Mouse (Mus musculus): ENCODE data around the gene Sulf2. TPM values are rescaled to one million over a fixed set of nuclear protein-coding genes. Genes with fewer than 3 reads are reported as not detected.

The Sulf2 gene
- polyA plus RNA-seq, 1 experiment from 2014 or later, result 87.6 TPM

- no peak for ATAC-seq (ENCODE audit: extremely low read depth, insufficient number of reproducible peaks, low FRiP score, low TSS enrichment)
- WGBS, result 85% methylated on average over 11 of the region's 11 CpGs
- Histone ChIP-seq H3K27me3 (replicated peaks) (no peaks in the 10 kb centered on the region), H3K4me1 (peaks cover 30% of the 10 kb centered on the region), H3K4me2 (no peak overlapping the region), H3K36me3 (peaks cover 61% of the 10 kb centered on the region), H3K9ac (no peak overlapping the region), H3K4me3 (no peak overlapping the region), H3K9me3 (no peaks in the 10 kb centered on the region), H3K27ac (replicated peaks) (no peak overlapping the region)
Measured at GRCm38 (mm10) chr2:166112986-166113385, 42.5 kb downstream of the Sulf2 start.

GRCm38 (mm10) chr2:166111831-166112250 lies 43.6 kb downstream of the Sulf2 start:
- no peak overlapping the region for H3K4me2 ChIP-seq
- no peak overlapping the region for H3K9ac ChIP-seq
- peaks cover 55% of the 10 kb centered on the region for H3K36me3 ChIP-seq
- ATAC-seq (ENCODE audit: extremely low read depth, insufficient number of reproducible peaks, low FRiP score, low TSS enrichment), result no peak
- H3K9me3 ChIP-seq, result no peaks in the 10 kb centered on the region
- no peaks in the 10 kb centered on the region for H3K27me3 ChIP-seq (replicated peaks)
- no peak overlapping the region for H3K27ac ChIP-seq (replicated peaks)
- peaks cover 30% of the 10 kb centered on the region for H3K4me1 ChIP-seq
- no peak overlapping the region for H3K4me3 ChIP-seq
- WGBS, result 62% methylated on average over 10 of the region's 10 CpGs

- no peak overlapping the region for H3K9ac ChIP-seq
- no peaks in the 10 kb centered on the region for H3K27me3 ChIP-seq (replicated peaks)
- H3K4me1 ChIP-seq, result peaks cover 37% of the 10 kb centered on the region
- no peaks in the 10 kb centered on the region for H3K9me3 ChIP-seq
- H3K36me3 ChIP-seq, result peaks cover 49% of the 10 kb centered on the region
- 69% methylated on average over 2 of the region's 2 CpGs for WGBS
- no peak overlapping the region for H3K4me3 ChIP-seq
- H3K27ac ChIP-seq (replicated peaks), result no peak overlapping the region
- ATAC-seq (ENCODE audit: extremely low read depth, insufficient number of reproducible peaks, low FRiP score, low TSS enrichment), result no peak
- H3K4me2 ChIP-seq, result no peak overlapping the region
Measured at GRCm38 (mm10) chr2:166111238-166111637, 44.2 kb downstream of the Sulf2 start.

- H3K9ac ChIP-seq, result no peak overlapping the region
- 61% methylated on average over 8 of the region's 8 CpGs for WGBS
- H3K27me3 ChIP-seq (replicated peaks), result no peaks in the 10 kb centered on the region
- peaks cover 45% of the 10 kb centered on the region for H3K36me3 ChIP-seq
- H3K9me3 ChIP-seq, result no peaks in the 10 kb centered on the region
- peaks cover 41% of the 10 kb centered on the region for H3K4me1 ChIP-seq
- H3K4me3 ChIP-seq, result no peak overlapping the region
- H3K4me2 ChIP-seq, result no peak overlapping the region
- no peak for ATAC-seq (ENCODE audit: extremely low read depth, insufficient number of reproducible peaks, low FRiP score, low TSS enrichment)
- no peak overlapping the region for H3K27ac ChIP-seq (replicated peaks)
Measured at GRCm38 (mm10) chr2:166110764-166111163, 44.7 kb downstream of the Sulf2 start.

GRCm38 (mm10) chr2:166108326-166108725 lies 47.1 kb downstream of the Sulf2 start:
- Histone ChIP-seq H3K27me3 (replicated peaks) (no peaks in the 10 kb centered on the region), H3K4me1 (peaks cover 51% of the 10 kb centered on the region), H3K9me3 (no peaks in the 10 kb centered on the region), H3K9ac (peak overlapping the region; percentile 19; the same call in 1 of the 2 replicates), H3K36me3 (peaks cover 30% of the 10 kb centered on the region), H3K4me2 (no peak overlapping the region), H3K27ac (replicated peaks) (peak overlapping the region; percentile 50; the same call in 1 of the 2 replicates), H3K4me3 (no peak overlapping the region)
- ATAC-seq (ENCODE audit: extremely low read depth, insufficient number of reproducible peaks, low FRiP score, low TSS enrichment), result no peak
- WGBS, result 26% methylated on average over 4 of the region's 4 CpGs

DNA sequence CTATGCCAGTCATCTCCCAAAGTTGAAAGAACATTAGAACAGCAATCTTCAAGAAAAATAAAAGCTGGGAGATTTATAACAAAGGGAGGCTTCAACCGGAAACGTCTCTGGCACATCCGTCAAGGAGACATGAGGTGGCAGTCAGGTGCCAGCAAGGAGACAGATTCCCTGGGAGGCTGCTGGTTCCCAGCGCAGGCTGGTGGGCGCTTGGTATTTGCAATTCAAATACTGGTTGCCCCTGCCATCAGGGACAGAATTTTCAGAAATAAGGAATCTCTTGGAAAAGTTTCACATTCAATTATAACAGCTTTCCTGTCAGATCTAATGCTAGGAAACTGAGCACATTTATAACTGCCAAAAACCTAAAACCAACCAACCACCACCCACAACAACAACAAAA lies 47.6 kb downstream of the Sulf2 start:
- peaks cover 26% of the 10 kb centered on the region for H3K36me3 ChIP-seq
- H3K4me1 ChIP-seq, result peaks cover 54% of the 10 kb centered on the region
- no peak overlapping the region for H3K27ac ChIP-seq (replicated peaks)
- no peaks in the 10 kb centered on the region for H3K9me3 ChIP-seq
- no peak overlapping the region for H3K9ac ChIP-seq
- no peaks in the 10 kb centered on the region for H3K27me3 ChIP-seq (replicated peaks)
- 81% methylated on average over 5 of the region's 5 CpGs for WGBS
- no peak overlapping the region for H3K4me2 ChIP-seq
- no peak overlapping the region for H3K4me3 ChIP-seq
- no peak for ATAC-seq (ENCODE audit: extremely low read depth, insufficient number of reproducible peaks, low FRiP score, low TSS enrichment)

- H3K9ac ChIP-seq, result peak overlapping the region; percentile 67
- no peak overlapping the region for H3K4me2 ChIP-seq
- H3K9me3 ChIP-seq, result no peaks in the 10 kb centered on the region
- 64% methylated on average over 2 of the region's 2 CpGs for WGBS
- H3K27me3 ChIP-seq (replicated peaks), result no peaks in the 10 kb centered on the region
- ATAC-seq (ENCODE audit: extremely low read depth, insufficient number of reproducible peaks, low FRiP score, low TSS enrichment), result no peak
- H3K4me1 ChIP-seq, result peaks cover 55% of the 10 kb centered on the region
- H3K36me3 ChIP-seq, result peaks cover 23% of the 10 kb centered on the region
- H3K4me3 ChIP-seq, result no peak overlapping the region
- H3K27ac ChIP-seq (replicated peaks), result peak overlapping the region; percentile 91
Measured at GRCm38 (mm10) chr2:166106631-166107030, 48.8 kb downstream of the Sulf2 start.

GRCm38 (mm10) chr2:166105911-166106310 lies 49.6 kb downstream of the Sulf2 start:
- ATAC-seq (ENCODE audit: extremely low read depth, insufficient number of reproducible peaks, low FRiP score, low TSS enrichment), result no peak
- Histone ChIP-seq H3K4me1 (peaks cover 62% of the 10 kb centered on the region), H3K27ac (replicated peaks) (peak overlapping the region; percentile 91), H3K27me3 (replicated peaks) (no peaks in the 10 kb centered on the region), H3K4me2 (no peak overlapping the region), H3K36me3 (peaks cover 20% of the 10 kb centered on the region), H3K9me3 (no peaks in the 10 kb centered on the region), H3K4me3 (no peak overlapping the region), H3K9ac (peak overlapping the region; percentile 67)
- WGBS, result 40% methylated on average over 9 of the region's 9 CpGs

DNA sequence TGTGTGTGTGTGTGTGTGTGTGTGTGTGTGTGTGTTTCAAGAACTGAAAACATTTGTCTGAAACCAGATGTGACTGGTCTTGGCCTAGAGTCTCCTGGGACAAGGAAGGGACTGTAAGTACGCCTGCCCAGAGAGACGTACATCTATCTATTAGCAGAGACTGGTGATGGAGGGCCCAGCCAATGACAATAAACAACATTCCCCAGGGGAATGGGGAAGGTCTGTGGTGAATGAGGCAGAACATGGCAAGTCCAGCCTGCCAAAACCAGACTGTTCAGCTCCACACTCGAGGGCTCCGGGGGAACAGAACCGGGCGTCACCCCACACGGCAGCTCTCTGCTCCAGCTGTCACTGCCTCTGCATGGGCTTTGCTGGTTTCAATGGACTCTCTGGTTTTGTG lies 52.6 kb downstream of the Sulf2 start:
- H3K4me2 ChIP-seq, result no peak overlapping the region
- WGBS, result 66% methylated on average over 7 of the region's 7 CpGs
- H3K9me3 ChIP-seq, result no peaks in the 10 kb centered on the region
- no peaks in the 10 kb centered on the region for H3K27me3 ChIP-seq (replicated peaks)
- no peak overlapping the region for H3K4me3 ChIP-seq
- ATAC-seq (ENCODE audit: extremely low read depth, insufficient number of reproducible peaks, low FRiP score, low TSS enrichment), result no peak
- H3K36me3 ChIP-seq, result peaks cover 10% of the 10 kb centered on the region
- H3K9ac ChIP-seq, result peak overlapping the region; percentile 61; the same call in 1 of the 2 replicates
- peaks cover 84% of the 10 kb centered on the region for H3K4me1 ChIP-seq
- H3K27ac ChIP-seq (replicated peaks), result 0 out of 2 replicates have a peak overlapping the region, but pooled peaks have one; percentile 28

- 51% methylated on average over 21 of the region's 21 CpGs for WGBS
- peak overlapping the region; percentile 12; the same call in 1 of the 2 replicates for H3K4me2 ChIP-seq
- H3K27ac ChIP-seq (replicated peaks), result peak overlapping the region; percentile 81
- peaks cover 90% of the 10 kb centered on the region for H3K4me1 ChIP-seq
- no peaks in the 10 kb centered on the region for H3K27me3 ChIP-seq (replicated peaks)
- ATAC-seq (ENCODE audit: extremely low read depth, insufficient number of reproducible peaks, low FRiP score, low TSS enrichment), result no peak
- peaks cover 18% of the 10 kb centered on the region for H3K36me3 ChIP-seq
- no peak overlapping the region for H3K4me3 ChIP-seq
- no peaks in the 10 kb centered on the region for H3K9me3 ChIP-seq
- H3K9ac ChIP-seq, result peak overlapping the region; percentile 25; the same call in 1 of the 2 replicates
Measured at GRCm38 (mm10) chr2:166100309-166101262, 54.9 kb downstream of the Sulf2 start.

- Histone ChIP-seq H3K27ac (replicated peaks) (peak overlapping the region; percentile 53), H3K9ac (0 out of 2 replicates have a peak overlapping the region, but pooled peaks have one; percentile 38)
- no peak for ATAC-seq (ENCODE audit: extremely low read depth, insufficient number of reproducible peaks, low FRiP score, low TSS enrichment)
Measured at GRCm38 (mm10) chr2:166098292-166098933, 57.0 kb downstream of the Sulf2 start.

More at GRCm38 (mm10) chr2:166098292-166098933, 57.0 kb downstream of the Sulf2 start:
- Histone ChIP-seq H3K36me3 (peaks cover 33% of the 10 kb centered on the region), H3K4me2 (no peak overlapping the region; the same call in 1 of the 2 replicates), H3K4me1 (peaks cover 78% of the 10 kb centered on the region), H3K4me3 (no peak overlapping the region), H3K27me3 (replicated peaks) (no peaks in the 10 kb centered on the region), H3K9me3 (no peaks in the 10 kb centered on the region)
- WGBS, result 44% methylated on average over 15 of the region's 15 CpGs
